Mouse (Mus musculus): Measurements from ENCODE around the gene AU040320.

Gene AU040320

DNA sequence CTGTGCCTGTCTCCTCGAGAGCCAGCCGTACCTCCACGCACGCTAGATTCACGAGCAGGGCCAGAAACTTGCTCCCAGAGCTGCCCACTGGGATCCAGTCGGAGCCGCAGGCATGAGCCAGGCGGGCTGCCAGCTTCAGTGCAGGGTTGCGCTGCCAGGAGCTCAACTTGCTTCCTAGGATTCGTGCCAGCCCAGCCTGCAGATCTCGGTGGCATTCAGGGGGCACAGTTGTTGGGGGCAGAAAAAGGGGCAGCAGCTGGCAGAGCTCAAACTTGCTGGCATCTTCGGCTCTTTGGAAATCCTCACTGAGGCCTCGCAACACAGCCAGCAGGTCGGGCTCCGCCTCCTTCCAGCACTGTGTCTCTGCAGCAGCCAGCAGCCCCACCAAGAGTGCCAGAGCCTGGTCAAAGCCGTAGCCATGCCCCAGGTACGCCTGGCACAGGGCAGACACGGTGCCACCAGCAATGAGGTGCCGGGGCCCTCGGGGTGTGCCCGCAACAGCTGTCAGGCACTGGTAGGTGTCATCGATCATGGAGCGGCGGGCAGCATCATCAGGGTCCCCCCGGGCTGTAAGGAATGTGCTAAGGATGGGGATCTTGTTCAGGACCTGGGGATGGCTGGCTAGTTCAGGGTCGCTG, 3.2 kb upstream of the AU040320 start:
- peak in 1 of 2 experiments; percentile 71 for DNase-seq (ENCODE audit: low spot score in 2 of 2)

DNA sequence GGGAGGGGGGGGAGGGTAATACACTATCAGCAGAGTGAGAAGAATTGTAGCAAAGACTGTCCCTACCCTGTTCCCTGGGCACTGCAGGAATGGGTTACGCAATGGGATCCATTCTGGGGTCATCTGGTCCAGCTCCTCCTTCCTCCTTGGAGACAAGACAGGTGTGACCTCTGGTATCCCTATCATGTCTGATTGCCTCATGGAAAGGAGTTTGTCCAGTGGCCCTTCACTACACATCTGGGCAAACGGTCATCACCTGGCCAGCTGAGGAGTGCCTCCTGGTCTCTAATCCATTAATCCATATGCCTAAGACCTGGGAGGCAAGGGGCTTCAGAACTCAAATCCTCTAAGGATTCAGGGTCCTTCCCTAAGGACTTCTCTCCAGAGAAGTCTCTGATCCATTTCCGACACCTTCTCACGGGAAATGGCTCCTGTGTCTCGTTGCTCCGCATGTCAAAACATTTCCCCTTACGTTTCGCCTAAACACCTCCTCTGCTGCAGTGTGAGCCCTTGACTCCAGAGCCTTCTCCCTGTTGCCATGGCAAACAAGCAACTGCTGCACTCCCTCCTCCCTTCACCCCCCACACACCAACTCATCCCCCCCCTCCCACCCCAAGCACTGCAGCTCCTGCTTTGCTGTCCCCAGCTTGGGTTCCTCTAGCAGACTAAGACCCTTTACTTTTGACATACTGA, 2.3 kb upstream of the AU040320 start:
- DNase-seq (ENCODE audit: low spot score in 2 of 2): no peak

DNA sequence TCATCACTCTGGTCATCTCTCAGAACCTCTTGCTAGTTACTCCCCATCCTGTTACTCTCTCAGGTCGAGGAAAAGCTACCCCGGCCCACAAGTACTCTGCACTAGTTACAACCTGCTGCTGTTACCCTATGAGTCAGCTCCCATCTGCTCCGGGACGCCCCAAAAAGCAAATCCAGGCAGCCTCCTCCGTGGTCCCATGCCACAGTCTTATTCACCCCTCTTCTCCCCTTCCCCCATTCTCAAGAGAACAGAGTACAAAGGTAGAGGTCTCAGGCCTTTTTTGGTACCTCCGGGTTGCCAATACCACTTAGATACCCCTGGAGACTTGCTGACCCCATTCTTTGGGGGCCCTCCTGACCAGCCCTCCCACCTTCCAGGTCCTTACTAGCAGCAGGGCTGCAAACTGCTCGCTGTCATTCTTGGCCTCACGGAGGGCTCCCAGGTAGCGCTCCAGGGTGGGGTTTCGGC, 1.8 kb upstream of the AU040320 start:
- peak in 1 of 2 experiments; percentile 49 for DNase-seq (ENCODE audit: low spot score in 2 of 2)

DNA sequence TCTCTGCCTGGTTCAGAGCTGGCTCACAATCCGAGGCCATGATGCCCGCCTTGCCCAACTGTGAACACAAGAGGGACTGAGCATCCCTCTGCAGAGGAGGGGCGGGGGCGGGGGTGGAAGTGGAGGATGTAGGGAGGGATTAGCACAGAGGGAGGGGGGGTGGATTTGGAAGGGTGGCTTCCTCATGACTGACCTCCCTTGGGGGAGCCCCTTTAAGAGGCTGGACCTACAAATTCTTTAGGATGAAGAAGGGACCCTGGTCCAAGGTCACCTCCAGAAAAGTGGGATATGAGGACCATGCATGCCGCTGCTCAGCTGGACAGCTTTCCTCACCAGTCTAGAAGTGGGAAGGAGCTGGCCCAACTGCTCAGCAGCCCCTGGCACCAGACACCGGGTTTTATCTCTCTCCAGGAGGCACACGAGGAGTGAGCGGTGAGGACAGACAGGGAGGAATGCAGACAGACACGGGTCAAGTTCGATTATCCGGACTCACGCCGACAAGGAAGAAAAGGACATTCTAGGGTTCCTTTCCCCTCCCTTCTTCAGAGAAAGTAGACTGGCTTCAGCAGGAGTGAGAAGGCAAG, 1.2 kb upstream of the AU040320 start:
- DNase-seq (ENCODE audit: low spot score in 2 of 2): no peak

DNA sequence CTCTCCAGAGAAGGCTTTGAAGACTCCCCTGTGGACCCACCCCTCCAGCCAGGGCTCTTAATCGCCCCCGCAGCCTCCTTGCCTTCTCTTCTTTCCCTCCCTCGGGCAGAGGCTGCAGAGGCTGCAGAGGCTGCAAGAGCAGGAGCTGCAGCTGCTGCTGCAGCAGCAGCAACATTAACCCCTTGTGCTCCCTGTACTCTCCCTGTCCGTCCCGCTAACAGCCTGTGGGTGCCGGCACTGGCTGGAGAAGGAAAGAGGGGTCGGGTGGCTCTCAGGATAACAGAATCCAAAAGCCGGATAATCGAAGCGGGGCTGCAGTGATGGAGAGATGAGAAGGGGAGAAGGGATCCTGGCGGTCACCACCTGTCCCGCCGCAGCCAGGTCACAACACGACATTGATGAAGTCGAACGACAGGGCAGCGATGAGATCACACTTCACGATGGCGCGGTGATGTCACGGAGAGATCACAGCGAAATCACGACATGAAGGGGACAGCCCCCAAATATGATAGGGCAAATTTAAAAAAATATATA, 669 bp upstream of the AU040320 start:
- no peak for DNase-seq (ENCODE audit: low spot score in 2 of 2)

DNA sequence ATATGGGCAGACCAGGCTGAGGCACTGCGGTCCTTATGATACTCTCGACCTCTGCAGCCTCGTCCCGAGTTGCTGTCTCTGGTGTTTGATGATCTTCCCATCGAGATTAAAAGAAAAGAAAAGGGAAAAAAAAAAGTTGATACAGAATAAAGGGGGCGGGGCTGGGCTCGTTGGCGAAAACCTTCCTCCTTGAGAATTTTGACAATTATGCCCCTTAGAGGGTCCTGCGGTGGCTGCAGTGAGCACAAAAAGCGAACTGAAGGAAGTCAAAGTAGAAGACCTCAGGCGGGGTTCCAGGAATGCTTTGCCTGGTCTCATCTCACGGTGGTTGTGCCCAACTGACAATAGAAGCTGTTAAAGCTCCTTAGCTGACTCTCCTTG, 877 bp downstream of the AU040320 start:
- DNase-seq (ENCODE audit: low spot score in 2 of 2): no peak

DNA sequence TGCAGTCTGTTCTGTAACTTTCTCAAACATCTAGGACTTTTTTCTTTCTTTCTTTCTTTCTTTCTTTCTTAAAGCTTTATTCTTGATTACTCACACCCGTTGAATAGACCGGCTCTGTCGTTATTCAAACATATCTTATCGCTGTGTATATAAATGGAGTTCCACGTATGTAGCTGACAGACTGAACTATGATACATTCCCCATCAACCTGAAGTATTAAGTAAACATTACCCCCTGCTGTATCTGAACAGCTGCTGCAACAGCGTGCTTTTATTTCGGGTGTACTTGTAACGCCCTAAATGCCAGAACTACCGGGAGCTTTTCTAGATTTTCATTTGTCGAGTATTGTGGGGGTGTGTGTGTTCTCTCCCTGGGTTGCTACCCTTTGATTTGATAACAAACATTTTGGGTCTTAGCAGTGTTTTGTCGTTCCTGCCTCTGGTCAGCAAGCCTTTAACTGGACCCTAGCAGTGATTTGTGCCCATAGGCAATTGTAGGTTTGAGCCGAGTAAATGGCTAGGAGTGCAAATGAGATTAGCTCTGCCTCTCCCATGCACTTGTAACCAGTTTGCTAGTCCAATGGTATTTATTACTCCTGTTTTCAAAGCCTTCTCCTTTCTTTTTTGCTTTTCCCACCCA, 1.5 kb downstream of the AU040320 start:
- DNase-seq (ENCODE audit: low spot score in 2 of 2): no peak

DNA sequence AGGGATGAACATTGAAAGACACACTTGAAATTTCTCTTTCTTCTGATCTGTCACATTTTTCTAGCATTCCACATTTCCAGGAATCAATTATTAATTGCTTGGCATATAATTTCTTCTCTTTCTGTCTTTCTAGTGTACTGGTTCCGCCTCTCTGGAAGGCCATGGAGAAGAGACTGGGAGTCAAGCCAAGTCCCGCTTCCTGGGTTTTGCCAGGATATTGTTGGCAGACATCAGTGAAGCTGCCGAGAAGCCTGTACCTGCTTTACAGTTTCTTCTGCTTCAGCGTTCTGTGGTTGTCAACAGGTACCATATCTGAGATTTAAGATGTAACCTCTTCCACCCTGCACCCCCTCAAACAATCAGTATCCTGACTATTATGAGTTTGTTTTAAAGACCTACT, 3.4 kb downstream of the AU040320 start:
- DNase-seq (ENCODE audit: low spot score in 2 of 2): no peak

DNA sequence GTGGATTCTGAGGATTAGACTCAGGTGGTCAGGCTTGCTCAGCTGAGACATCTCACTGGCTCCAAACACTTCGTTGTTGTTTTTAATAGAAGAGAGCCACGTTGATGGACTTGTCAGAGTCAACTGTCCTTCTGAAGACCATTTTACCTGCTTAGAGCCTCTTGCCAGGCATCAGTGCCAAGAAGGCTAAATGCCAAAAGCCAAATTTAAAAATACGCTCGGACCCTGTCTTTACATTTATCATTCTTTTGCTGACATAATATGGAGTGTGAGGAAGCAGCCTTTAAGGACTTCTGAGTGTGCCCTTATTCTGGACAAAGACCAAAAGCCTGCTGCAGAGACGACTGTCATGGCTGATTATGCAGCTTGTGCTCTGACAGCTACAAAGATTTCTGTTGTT, 5.0 kb downstream of the AU040320 start:
- DNase-seq (ENCODE audit: low spot score in 2 of 2): no peak

DNA sequence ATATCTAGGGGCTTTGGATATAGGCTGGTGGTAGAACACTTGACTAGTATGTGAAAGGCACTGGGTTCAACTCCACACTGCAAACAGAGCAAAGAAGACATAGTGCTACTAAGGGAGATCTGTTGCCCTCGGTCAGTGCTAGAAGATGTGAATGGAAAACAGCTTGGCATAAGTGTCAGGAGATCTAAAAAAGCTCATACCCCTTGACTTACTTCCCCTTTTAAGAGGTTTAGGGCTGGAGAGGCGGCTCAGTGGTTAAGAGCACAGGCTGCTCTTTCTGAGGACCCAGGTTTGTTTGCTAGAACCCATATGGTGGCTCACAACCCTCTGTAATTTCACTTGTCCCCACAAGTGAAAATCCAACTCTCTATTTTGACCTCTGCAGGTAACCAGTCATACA, 6.1 kb downstream of the AU040320 start:
- no peak for DNase-seq (ENCODE audit: low spot score in 2 of 2)

DNA sequence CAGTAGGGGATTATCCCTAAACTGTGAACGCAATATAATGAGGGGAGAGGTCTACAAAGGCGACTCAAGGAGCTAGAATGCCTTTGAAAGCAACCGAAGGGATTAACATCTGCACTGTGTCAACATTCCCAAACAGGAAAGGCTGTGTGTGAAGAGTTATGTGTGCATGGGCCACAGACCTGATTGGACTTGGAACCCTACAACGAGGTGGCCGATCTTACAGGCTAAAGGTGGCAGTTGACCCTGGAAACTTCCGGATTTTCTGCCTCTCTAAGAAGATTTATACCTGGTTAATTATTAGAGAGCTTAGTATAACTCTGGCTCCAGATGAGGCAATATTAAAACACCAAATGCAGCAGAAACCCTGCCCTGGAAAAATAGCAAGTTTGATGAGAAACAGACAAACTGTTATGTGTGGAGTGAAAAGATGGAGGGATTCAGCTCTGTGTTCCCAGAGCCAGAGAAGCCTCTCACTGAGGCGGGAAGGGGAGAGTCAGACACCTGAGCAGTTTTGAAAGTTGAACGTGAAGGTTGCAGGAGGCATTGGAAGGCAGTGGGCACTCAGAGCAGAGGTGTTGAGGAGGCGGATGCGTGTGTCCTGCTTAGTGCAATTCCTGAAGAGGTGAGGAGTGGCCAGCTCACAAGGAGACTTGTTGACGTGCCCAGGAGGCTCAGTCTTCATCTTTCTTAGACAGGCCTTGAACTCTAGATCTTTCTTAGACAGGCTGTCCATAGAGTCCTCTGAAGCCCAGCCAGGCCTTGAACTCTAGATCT, 9.4 kb downstream of the AU040320 start:
- no peak for DNase-seq (ENCODE audit: low spot score in 2 of 2)

DNA sequence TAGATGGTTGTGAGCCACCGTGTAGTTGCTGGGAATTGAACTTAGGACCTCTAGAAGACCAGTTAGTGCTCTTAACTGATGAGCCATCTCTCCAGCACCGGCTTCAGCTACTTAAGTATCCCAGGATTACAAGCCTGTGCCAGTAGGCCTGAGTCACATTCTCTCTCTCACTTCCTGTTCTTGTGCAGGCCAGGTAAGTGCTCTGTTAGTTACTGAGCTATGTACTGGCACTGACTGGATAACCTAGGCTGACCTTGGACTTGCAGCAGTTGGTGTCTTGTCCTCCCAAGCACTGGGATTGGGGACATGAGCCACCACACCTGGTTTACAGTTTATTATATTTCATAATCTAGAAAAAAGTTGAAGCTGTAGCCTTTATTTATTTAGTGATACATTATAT, 10.1 kb downstream of the AU040320 start:
- no peak for DNase-seq (ENCODE audit: low spot score in 2 of 2)

DNA sequence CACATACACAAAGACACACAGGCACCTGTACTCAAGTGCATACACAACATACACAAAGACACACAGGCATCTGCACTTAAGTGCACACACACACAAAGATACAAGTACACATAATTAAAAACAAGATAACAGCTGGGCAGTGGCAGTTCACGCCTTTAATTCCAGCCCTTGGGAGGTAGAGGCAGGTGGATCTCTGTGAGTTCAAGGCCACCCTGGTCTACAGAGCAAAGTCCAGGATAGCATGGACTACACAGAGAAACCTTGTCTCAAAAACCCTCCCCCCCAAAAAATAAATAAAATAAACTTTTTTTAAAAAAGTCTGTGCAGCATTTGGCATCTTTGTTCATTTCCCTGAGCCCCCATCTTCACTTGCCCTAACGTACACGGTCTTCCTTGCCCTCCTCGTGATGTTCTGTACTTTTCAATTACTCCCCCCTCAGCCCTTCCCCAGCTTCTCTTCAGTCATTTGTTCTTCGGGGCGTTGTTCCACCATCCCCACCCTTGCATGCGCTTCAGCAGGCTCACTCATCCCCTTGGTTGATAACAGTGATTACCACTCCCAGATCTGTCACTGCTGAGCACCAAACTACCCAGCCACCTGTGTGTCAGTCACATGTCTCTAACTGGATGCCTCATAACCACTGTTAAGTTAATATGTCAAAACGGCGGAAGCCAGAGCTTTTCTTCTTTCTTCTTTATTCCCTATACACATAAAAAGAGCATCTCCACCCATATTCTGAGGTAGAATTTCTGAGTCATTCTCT, 16.6 kb downstream of the AU040320 start:
- DNase-seq (ENCODE audit: low spot score in 2 of 2): no peak

DNA sequence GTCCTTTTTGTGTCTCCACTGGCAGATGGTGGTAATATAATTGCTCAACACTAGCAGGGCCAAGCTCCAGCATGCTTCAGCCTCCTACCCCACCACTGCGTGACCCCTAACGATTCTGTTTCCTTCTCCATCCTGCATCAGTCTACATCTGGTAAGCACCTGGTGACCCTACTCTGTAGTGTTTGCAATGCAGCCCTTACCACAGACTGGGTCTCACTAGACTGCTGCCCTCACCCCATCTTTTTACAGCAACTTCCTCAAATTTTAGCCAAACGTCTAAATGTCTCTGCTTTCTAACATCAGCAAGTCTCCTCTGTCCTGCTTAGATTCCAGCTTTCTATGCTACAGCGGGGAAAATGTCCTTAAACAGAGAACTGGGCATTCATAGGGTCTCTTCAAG, 17.5 kb downstream of the AU040320 start:
- DNase-seq (ENCODE audit: low spot score in 2 of 2): no peak

DNA sequence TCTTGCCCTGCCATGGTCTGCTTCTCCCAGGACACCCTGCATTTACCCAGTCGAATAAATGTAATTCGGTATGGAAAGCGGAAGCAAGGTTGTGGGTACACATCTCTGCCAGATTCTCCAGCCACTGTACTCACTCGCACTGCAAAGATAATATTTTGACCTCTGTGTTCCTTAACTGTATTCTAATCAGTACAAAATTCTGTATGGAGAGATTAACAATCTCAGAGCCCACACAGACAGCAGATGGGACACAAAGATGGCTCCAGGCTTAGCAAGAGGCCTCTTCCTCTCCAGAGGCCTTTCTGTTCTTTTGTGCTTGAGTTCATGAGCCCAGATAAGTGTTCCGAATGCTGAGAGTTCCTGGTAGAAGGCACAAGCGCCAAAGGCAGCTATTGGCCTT, 20.5 kb downstream of the AU040320 start:
- DNase-seq (ENCODE audit: low spot score in 2 of 2): no peak

DNA sequence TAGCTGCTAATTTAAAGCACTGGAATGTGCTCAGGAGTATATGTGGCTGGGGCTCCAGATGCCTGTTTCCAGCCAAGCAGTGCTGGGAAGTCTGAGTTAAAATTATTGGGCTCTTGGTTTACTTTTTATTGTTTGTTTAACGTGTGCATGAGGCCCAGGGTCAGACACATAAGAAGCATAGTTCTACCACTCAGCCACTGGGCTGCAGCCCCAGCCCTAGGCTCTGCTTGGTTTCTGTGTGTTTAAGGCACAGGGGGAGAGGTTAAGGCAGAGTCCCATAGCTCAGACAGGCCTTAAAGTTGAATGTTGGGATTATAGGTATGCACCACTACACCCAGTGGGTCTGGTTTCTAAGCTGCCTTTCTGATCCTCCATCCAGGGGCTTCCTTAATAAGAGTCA, 21.8 kb downstream of the AU040320 start:
- no peak for DNase-seq (ENCODE audit: low spot score in 2 of 2)

DNA sequence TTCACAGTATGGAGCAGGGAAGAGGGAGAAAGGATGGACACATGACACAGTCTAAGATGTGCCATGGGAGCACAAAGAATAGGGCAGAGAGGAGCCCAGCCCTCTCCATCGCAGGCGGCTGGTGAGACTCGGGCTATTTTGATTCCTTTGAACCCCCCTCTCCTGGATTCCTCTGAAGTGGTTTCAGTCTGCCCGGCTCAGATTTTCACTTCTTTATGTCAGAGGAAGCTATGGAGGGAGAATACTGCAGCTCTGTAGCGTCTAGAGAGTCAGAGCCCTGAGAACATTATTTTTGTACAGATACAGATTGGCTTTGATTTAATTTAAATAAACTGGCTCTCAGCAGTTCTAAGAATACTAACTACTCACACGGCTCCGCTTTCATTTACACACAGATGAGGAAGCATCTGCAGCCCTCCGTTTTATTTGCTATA, 25.8 kb downstream of the AU040320 start:
- peak in 1 of 2 experiments; percentile 38 for DNase-seq (ENCODE audit: low spot score in 2 of 2)

DNA sequence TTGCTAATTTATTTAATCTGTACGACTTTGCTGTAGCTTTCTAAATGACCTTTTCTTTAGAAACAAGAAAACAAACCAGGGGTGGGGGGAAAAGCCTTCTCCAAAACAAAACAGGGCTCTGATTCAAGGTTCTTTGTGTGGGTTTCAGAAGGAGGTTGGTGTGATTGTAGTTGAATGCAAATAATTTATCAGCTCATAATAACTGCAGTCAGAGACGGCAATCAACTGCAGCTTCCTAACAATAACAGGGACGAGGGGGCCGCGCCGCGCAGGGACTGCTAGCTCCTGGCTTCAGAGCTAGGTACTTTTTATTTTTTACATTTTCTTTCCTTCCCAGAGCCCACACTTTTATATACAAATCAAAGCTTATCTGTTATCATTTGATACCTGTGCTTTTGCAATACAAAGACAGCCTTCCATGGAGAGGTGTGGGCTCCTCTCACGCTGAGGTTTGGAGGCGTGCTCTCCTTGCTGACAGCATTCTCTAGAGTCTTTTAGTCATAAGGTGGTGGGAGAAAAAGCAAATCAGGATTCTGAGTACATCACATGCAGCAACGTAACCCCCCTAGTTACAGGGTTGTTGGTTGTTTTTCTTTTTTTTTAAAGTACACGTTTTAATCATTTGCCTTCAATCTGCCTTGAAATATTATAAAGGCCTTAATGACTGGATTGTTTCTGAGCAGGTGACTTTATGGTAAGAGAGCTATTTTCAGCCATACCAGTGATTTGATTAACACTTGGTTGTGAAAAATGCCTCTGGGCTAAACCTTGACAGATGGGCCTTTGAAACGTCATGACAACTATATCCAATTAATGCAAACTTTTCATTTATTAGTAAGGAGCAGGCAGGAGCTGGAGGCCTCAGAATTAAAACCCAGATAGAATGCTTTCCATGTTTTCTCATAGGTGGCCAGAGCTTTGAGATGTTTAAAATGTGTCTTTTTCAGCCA, 26.8 kb downstream of the AU040320 start:
- DNase-seq (ENCODE audit: low spot score in 2 of 2): no peak

DNA sequence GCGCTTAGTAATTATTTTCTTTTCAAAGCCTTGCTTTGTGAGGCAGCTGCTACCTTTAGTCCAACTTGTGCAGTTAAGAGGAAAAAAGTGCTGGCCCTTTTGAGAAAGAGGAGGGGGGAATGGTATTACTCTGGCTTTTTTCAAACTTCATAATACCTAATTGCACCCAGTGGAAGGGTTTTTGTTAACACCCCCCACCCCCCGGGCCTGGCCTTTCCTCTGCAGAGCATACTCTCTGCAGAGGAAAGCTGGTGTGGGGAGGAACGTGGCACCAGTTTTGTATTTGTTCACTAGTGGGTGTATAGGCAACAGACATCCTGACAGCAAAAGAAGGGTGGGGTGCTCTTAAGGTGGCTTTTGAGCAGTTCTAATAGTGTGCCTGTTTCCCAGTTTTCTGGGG, 28.5 kb downstream of the AU040320 start:
- no peak for DNase-seq (ENCODE audit: low spot score in 2 of 2)

DNA sequence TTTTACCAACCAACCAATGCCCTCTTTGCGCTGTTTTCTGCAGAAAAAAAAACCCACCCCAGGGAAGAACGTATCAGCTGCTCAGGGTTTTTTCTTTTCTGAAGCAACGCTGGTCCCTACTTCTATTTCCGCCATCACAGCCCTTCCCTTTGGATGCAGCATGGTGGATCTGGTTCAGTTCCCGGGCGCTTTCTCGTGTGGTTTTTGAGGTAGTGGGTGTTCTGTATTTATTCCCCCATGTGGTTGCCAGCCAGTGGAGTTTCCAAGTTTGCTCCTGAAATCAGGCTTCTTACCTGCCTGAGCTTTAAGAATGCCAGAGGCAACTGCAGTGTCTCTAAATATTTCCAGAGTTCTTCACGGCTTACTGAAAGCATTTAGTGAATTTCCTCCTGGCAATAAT, 29.2 kb downstream of the AU040320 start:
- DNase-seq (ENCODE audit: low spot score in 2 of 2): no peak
